Mouse (Mus musculus) urinary bladder, postnatal 14 days (tissue): ENCODE data around the gene Tbc1d19.

ENCODE experiments used
- DNase-seq: peaks from one replicate; pipeline ENCODE4 v3.0.0; 2021; ENCODE audit warnings: low spot score

Gene Tbc1d19

GRCm38 (mm10) chr5:53809115-53809991 lies at the start of gene Tbc1d19:
TSS of gene Tbc1d19 (plus strand) at chr5:53809606.
- peak; percentile 83 for DNase-seq

GRCm38 (mm10) chr5:53759912-53760311 lies 49.5 kb upstream of the Tbc1d19 start:
- no peak for DNase-seq

- DNase-seq, result no peak
These were observed 48.5 kb upstream of the Tbc1d19 start for GRCm38 (mm10) chr5:53760914-53761313.

- no peak for DNase-seq
These were observed 48.1 kb upstream of the Tbc1d19 start for GRCm38 (mm10) chr5:53761346-53761745.

- no peak for DNase-seq
These were observed 24.4 kb upstream of the Tbc1d19 start for GRCm38 (mm10) chr5:53784818-53785520.

- no peak for DNase-seq
These were observed 8.0 kb upstream of the Tbc1d19 start for GRCm38 (mm10) chr5:53801379-53801778.

- no peak for DNase-seq
These were observed 10.3 kb downstream of the Tbc1d19 start for GRCm38 (mm10) chr5:53819711-53820110.

- no peak for DNase-seq
These were observed 16.5 kb downstream of the Tbc1d19 start for GRCm38 (mm10) chr5:53825886-53826285.

GRCm38 (mm10) chr5:53834489-53834888 lies 25.1 kb downstream of the Tbc1d19 start:
- no peak for DNase-seq

GRCm38 (mm10) chr5:53841256-53841655 lies 31.9 kb downstream of the Tbc1d19 start:
- DNase-seq, result no peak

GRCm38 (mm10) chr5:53848294-53848942 lies 39.0 kb downstream of the Tbc1d19 start:
- DNase-seq, result no peak

- DNase-seq, result no peak
These were observed 43.2 kb downstream of the Tbc1d19 start for GRCm38 (mm10) chr5:53852574-53852973.

GRCm38 (mm10) chr5:53854561-53854960 lies 45.2 kb downstream of the Tbc1d19 start:
- DNase-seq, result no peak

GRCm38 (mm10) chr5:53856011-53856410 lies 46.6 kb downstream of the Tbc1d19 start:
- DNase-seq, result no peak

- no peak for DNase-seq
These were observed 55.7 kb downstream of the Tbc1d19 start for GRCm38 (mm10) chr5:53865146-53865545.

GRCm38 (mm10) chr5:53865991-53866390 lies 56.6 kb downstream of the Tbc1d19 start:
- no peak for DNase-seq

- peak; percentile 67 for DNase-seq
These were observed 62.4 kb downstream of the Tbc1d19 start for GRCm38 (mm10) chr5:53871665-53872312.

- no peak for DNase-seq
These were observed 65.6 kb downstream of the Tbc1d19 start for GRCm38 (mm10) chr5:53874966-53875365.

GRCm38 (mm10) chr5:53880724-53881123 lies 71.3 kb downstream of the Tbc1d19 start:
- no peak for DNase-seq

- DNase-seq, result no peak
These were observed 72.1 kb downstream of the Tbc1d19 start for GRCm38 (mm10) chr5:53881381-53881990.

- no peak for DNase-seq
These were observed 92.0 kb downstream of the Tbc1d19 start for GRCm38 (mm10) chr5:53901406-53901805.

GRCm38 (mm10) chr5:53902757-53903156 lies 93.4 kb downstream of the Tbc1d19 start:
- DNase-seq, result no peak
